Mouse (Mus musculus): ENCODE results near the gene Heyl. TPM values are rescaled to one million over a fixed set of nuclear protein-coding genes. Genes with fewer than 3 reads are reported as not detected.
A peak's percentile ranks its signal among the peaks of the same experiment; 100 is the strongest.
"Not testable (repeated sequence)": the region's sequence is repeated elsewhere in the genome, so short reads cannot be mapped to it uniquely, and the experiment has no call there.

Gene Heyl
- polyA plus RNA-seq, 1 experiment from 2014 or later = 0.78 TPM

- no peaks in the 10 kb centered on the region for H3K9me3 ChIP-seq (ENCODE audit: low read length)
- peak; percentile 40 for TF ChIP-seq CTCF (IDR thresholded peaks at IDR 0.05; ENCODE audit: low read depth)
- TF ChIP-seq EP300 (IDR thresholded peaks at IDR 0.05; ENCODE audit: low read depth) = no peak
- ATAC-seq (no peak), DNase-seq (no peak)
- no peaks in the 10 kb centered on the region for H3K36me3 ChIP-seq (replicated peaks; ENCODE audit: insufficient read depth, low read length)
- no peaks in the 10 kb centered on the region for H3K27me3 ChIP-seq (ENCODE audit: insufficient read depth, low read length)
- no peak overlapping the region for H3K4me3 ChIP-seq (ENCODE audit: low read depth, low read length)
- 83% methylated on average over 3 of the region's 3 CpGs for WGBS (ENCODE audit: insufficient replicate concordance)
- no peak overlapping the region for H3K27ac ChIP-seq (ENCODE audit: low read depth)
- H3K4me2 ChIP-seq (ENCODE audit: low read depth, low read length) = no peak overlapping the region
- no peaks in the 10 kb centered on the region for H3K4me1 ChIP-seq (ENCODE audit: insufficient read depth)
- H3K9ac ChIP-seq (replicated peaks) = no peak overlapping the region
These were observed 37.7 kb downstream of the Heyl start for GRCm38 (mm10) chr4:123271063-123271462.

GRCm38 (mm10) chr4:123280117-123280516, 46.8 kb downstream of the Heyl start:
- no peaks in the 10 kb centered on the region for H3K27me3 ChIP-seq (ENCODE audit: insufficient read depth, low read length)
- H3K9me3 ChIP-seq (ENCODE audit: low read length) = no peaks in the 10 kb centered on the region
- peaks cover 21% of the 10 kb centered on the region for H3K4me1 ChIP-seq (ENCODE audit: insufficient read depth)
- 58% methylated on average over 3 of the region's 3 CpGs for WGBS (ENCODE audit: insufficient replicate concordance)
- no peak overlapping the region for H3K4me2 ChIP-seq (ENCODE audit: low read depth, low read length)
- no peak for DNase-seq
- H3K36me3 ChIP-seq (replicated peaks; ENCODE audit: insufficient read depth, low read length) = peaks cover 3% of the 10 kb centered on the region; the same call in 1 of the 2 replicates
- H3K9ac ChIP-seq (replicated peaks) = no peak overlapping the region
- H3K27ac ChIP-seq (ENCODE audit: low read depth) = no peak overlapping the region
- ATAC-seq = no peak
- no peak overlapping the region for H3K4me3 ChIP-seq (ENCODE audit: low read depth, low read length)
- TF ChIP-seq EP300 (IDR thresholded peaks at IDR 0.05; ENCODE audit: low read depth) (no peak), CTCF (IDR thresholded peaks at IDR 0.05; ENCODE audit: low read depth) (no peak)

- Histone ChIP-seq H3K36me3 (replicated peaks; ENCODE audit: insufficient read depth, low read length) (peaks cover 23% of the 10 kb centered on the region), H3K9ac (replicated peaks) (peak overlapping the region; percentile 73), H3K4me3 (ENCODE audit: low read depth, low read length) (peak overlapping the region; percentile 68), H3K4me2 (ENCODE audit: low read depth, low read length) (peak overlapping the region; percentile 83; the same call in 1 of the 2 replicates), H3K27ac (ENCODE audit: low read depth) (peak overlapping the region; percentile 77), H3K27me3 (ENCODE audit: insufficient read depth, low read length) (no peaks in the 10 kb centered on the region), H3K9me3 (ENCODE audit: low read length) (no peaks in the 10 kb centered on the region), H3K4me1 (ENCODE audit: insufficient read depth) (peaks cover 34% of the 10 kb centered on the region)
- under 1% methylated on average over 25 of the region's 25 CpGs for WGBS (ENCODE audit: insufficient replicate concordance)
- peak; percentile 91 for ATAC-seq
- TF ChIP-seq CTCF (IDR thresholded peaks at IDR 0.05; ENCODE audit: low read depth) (peak; percentile 98), EP300 (IDR thresholded peaks at IDR 0.05; ENCODE audit: low read depth) (peak; percentile 33; the same call in 1 of the 2 replicates)
- peak; percentile 95 for DNase-seq
These were observed 49.1 kb downstream of the Heyl start for GRCm38 (mm10) chr4:123282500-123282899.

GRCm38 (mm10) chr4:123282915-123283674, 49.7 kb downstream of the Heyl start:
- H3K4me2 ChIP-seq (ENCODE audit: low read depth, low read length) = peak overlapping the region; percentile 83
- H3K9ac ChIP-seq (replicated peaks) = peak overlapping the region; percentile 73
- not testable (repeated sequence) for H3K27me3 ChIP-seq (ENCODE audit: insufficient read depth, low read length); H3K9me3 ChIP-seq (ENCODE audit: low read length)
- peak overlapping the region; percentile 68 for H3K4me3 ChIP-seq (ENCODE audit: low read depth, low read length)
- ATAC-seq (peak; percentile 66), DNase-seq (peak; percentile 50)
- H3K36me3 ChIP-seq (replicated peaks; ENCODE audit: insufficient read depth, low read length) = peaks cover 28% of the 10 kb centered on the region
- 0% methylated on average over 29 of the region's 55 CpGs for WGBS (ENCODE audit: insufficient replicate concordance)
- peak overlapping the region; percentile 77 for H3K27ac ChIP-seq (ENCODE audit: low read depth)
- H3K4me1 ChIP-seq (ENCODE audit: insufficient read depth) = peaks cover 37% of the 10 kb centered on the region

GRCm38 (mm10) chr4:123283675-123284064, 50.3 kb downstream of the Heyl start:
- peaks cover 37% of the 10 kb centered on the region for H3K4me1 ChIP-seq (ENCODE audit: insufficient read depth)
- H3K9ac ChIP-seq (replicated peaks) = peak overlapping the region; percentile 73
- not testable (repeated sequence) for H3K27me3 ChIP-seq (ENCODE audit: insufficient read depth, low read length); H3K9me3 ChIP-seq (ENCODE audit: low read length)
- DNase-seq (peak; percentile 46), ATAC-seq (peak; percentile 20)
- H3K36me3 ChIP-seq (replicated peaks; ENCODE audit: insufficient read depth, low read length) = peaks cover 34% of the 10 kb centered on the region
- peak overlapping the region; percentile 83 for H3K4me2 ChIP-seq (ENCODE audit: low read depth, low read length)
- peak overlapping the region; percentile 81 for H3K27ac ChIP-seq (ENCODE audit: low read depth)
- 2% methylated on average over 12 of the region's 15 CpGs for WGBS (ENCODE audit: insufficient replicate concordance)
- H3K4me3 ChIP-seq (ENCODE audit: low read depth, low read length) = peak overlapping the region; percentile 68

- Histone ChIP-seq H3K9ac (replicated peaks) (peak overlapping the region; percentile 73), H3K9me3 (ENCODE audit: low read length) (no peaks in the 10 kb centered on the region), H3K4me3 (ENCODE audit: low read depth, low read length) (peak overlapping the region; percentile 68), H3K27ac (ENCODE audit: low read depth) (peak overlapping the region; percentile 81), H3K36me3 (replicated peaks; ENCODE audit: insufficient read depth, low read length) (peaks cover 47% of the 10 kb centered on the region), H3K4me2 (ENCODE audit: low read depth, low read length) (peak overlapping the region; percentile 83), H3K27me3 (ENCODE audit: insufficient read depth, low read length) (no peaks in the 10 kb centered on the region), H3K4me1 (ENCODE audit: insufficient read depth) (peaks cover 37% of the 10 kb centered on the region)
- WGBS (ENCODE audit: insufficient replicate concordance) = 49% methylated on average over 6 of the region's 6 CpGs
- TF ChIP-seq CTCF (IDR thresholded peaks at IDR 0.05; ENCODE audit: low read depth) (no peak), EP300 (IDR thresholded peaks at IDR 0.05; ENCODE audit: low read depth) (no peak; the same call in 1 of the 2 replicates)
- DNase-seq = no peak
- ATAC-seq = peak; percentile 25
These were observed 51.6 kb downstream of the Heyl start for GRCm38 (mm10) chr4:123284731-123285624.
